Mouse (Mus musculus): Measurements from ENCODE around the gene B3galt4. TPM values are rescaled to one million over a fixed set of nuclear protein-coding genes. Genes with fewer than 3 reads are reported as not detected.
"Not testable (repeated sequence)": the region's sequence is repeated elsewhere in the genome, so short reads cannot be mapped to it uniquely, and the experiment has no call there.

Gene B3galt4
- polyA plus RNA-seq, 1 experiment: not detected

DNA sequence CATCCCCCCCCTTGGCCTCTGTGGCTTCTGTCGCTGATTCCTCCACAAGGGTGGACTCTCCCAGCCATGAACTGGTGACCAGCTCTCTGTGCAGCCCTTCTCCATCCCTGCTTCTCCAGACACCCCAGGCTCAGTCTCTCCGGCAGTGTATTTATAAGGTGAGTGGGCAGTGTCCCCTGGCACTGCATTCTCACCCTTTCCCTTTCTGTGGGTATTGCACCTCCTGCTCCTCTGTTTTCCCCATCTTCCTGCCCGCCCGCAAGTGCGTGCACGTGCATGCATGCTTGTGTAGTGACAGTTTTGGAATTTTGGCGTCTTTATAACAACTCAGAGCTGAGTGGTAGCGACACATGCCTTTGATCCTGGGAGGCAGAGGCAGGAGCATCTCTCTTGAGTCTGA, 37.4 kb downstream of the B3galt4 start:
- TF ChIP-seq POLR2A (IDR thresholded peaks at IDR 0.05; ENCODE audit: insufficient read depth, low read depth, low read length) (no peak), CTCF (IDR thresholded peaks at IDR 0.05; ENCODE audit: insufficient read depth, low read depth, low read length) (no peak)
- Histone ChIP-seq H3K4me3 (ENCODE audit: insufficient read depth, low read depth, low read length) (no peak overlapping the region), H3K4me1 (ENCODE audit: control insufficient read depth, insufficient read depth, low read length) (peaks cover 31% of the 10 kb centered on the region), H3K27ac (ENCODE audit: insufficient read depth, low read depth, low read length) (no peak overlapping the region)
- WGBS: 93% methylated on average over 8 of the region's 8 CpGs

GRCm38 (mm10) chr17:33913264-33913663, 38.0 kb downstream of the B3galt4 start:
- WGBS: 88% methylated on average over 10 of the region's 10 CpGs
- TF ChIP-seq POLR2A (IDR thresholded peaks at IDR 0.05; ENCODE audit: insufficient read depth, low read depth, low read length) (no peak), CTCF (IDR thresholded peaks at IDR 0.05; ENCODE audit: insufficient read depth, low read depth, low read length) (no peak)
- Histone ChIP-seq H3K27ac (ENCODE audit: insufficient read depth, low read depth, low read length) (no peak overlapping the region), H3K4me1 (ENCODE audit: control insufficient read depth, insufficient read depth, low read length) (peaks cover 30% of the 10 kb centered on the region), H3K4me3 (ENCODE audit: insufficient read depth, low read depth, low read length) (no peak overlapping the region)

GRCm38 (mm10) chr17:33911813-33912414, 39.4 kb downstream of the B3galt4 start:
- Histone ChIP-seq H3K4me3 (ENCODE audit: insufficient read depth, low read depth, low read length) (no peak overlapping the region), H3K4me1 (ENCODE audit: control insufficient read depth, insufficient read depth, low read length) (peaks cover 22% of the 10 kb centered on the region), H3K27ac (ENCODE audit: insufficient read depth, low read depth, low read length) (no peak overlapping the region)
- 90% methylated on average over 28 of the region's 28 CpGs for WGBS
- TF ChIP-seq CTCF (IDR thresholded peaks at IDR 0.05; ENCODE audit: insufficient read depth, low read depth, low read length) (no peak), POLR2A (IDR thresholded peaks at IDR 0.05; ENCODE audit: insufficient read depth, low read depth, low read length) (no peak)

GRCm38 (mm10) chr17:33911052-33911812, 40.1 kb downstream of the B3galt4 start:
- 88% methylated on average over 31 of the region's 31 CpGs for WGBS

GRCm38 (mm10) chr17:33910346-33911051, 40.8 kb downstream of the B3galt4 start:
- 41% methylated on average over 11 of the region's 11 CpGs for WGBS
- H3K4me3 ChIP-seq (ENCODE audit: insufficient read depth, low read depth, low read length): peak overlapping the region; percentile 92
- TF ChIP-seq POLR2A (IDR thresholded peaks at IDR 0.05; ENCODE audit: insufficient read depth, low read depth, low read length) (no peak), CTCF (IDR thresholded peaks at IDR 0.05; ENCODE audit: insufficient read depth, low read depth, low read length) (no peak)
- H3K27ac ChIP-seq (ENCODE audit: insufficient read depth, low read depth, low read length): no peak overlapping the region
- peaks cover 19% of the 10 kb centered on the region for H3K4me1 ChIP-seq (ENCODE audit: control insufficient read depth, insufficient read depth, low read length)

More at GRCm38 (mm10) chr17:33911052-33911812, 40.1 kb downstream of the B3galt4 start:
- Histone ChIP-seq H3K4me3 (ENCODE audit: insufficient read depth, low read depth, low read length) (no peak overlapping the region), H3K4me1 (ENCODE audit: control insufficient read depth, insufficient read depth, low read length) (peaks cover 19% of the 10 kb centered on the region), H3K27ac (ENCODE audit: insufficient read depth, low read depth, low read length) (no peak overlapping the region)
- no peak for TF ChIP-seq CTCF (IDR thresholded peaks at IDR 0.05; ENCODE audit: insufficient read depth, low read depth, low read length)
- TF ChIP-seq POLR2A (IDR thresholded peaks at IDR 0.05; ENCODE audit: insufficient read depth, low read depth, low read length): no peak

DNA sequence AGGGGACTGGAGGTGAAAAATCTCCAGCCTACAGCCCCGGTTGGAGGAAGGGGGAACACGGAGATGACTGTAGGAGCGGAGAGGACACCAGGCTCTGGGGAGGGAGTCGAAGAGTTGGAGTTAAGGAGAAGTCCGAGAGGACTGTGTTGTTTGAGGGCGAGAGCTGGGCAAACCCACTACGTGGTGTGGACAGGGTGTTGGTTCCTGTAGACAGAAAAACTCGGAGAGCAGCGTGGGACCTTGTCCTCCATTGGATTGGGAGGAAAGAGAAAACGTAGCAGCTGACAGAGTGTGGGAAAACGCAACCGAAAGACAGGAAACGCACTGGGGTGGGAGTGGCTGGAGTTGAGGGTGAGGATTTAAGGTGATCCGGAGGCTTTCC, 41.4 kb downstream of the B3galt4 start:
- H3K4me1 ChIP-seq (ENCODE audit: control insufficient read depth, insufficient read depth, low read length): peaks cover 15% of the 10 kb centered on the region
- WGBS: under 1% methylated on average over 14 of the region's 14 CpGs
- H3K4me3 ChIP-seq (ENCODE audit: insufficient read depth, low read depth, low read length): peak overlapping the region; percentile 92
- TF ChIP-seq CTCF (IDR thresholded peaks at IDR 0.05; ENCODE audit: insufficient read depth, low read depth, low read length) (no peak), POLR2A (IDR thresholded peaks at IDR 0.05; ENCODE audit: insufficient read depth, low read depth, low read length) (no peak)
- peak overlapping the region; percentile 74 for H3K27ac ChIP-seq (ENCODE audit: insufficient read depth, low read depth, low read length)

DNA sequence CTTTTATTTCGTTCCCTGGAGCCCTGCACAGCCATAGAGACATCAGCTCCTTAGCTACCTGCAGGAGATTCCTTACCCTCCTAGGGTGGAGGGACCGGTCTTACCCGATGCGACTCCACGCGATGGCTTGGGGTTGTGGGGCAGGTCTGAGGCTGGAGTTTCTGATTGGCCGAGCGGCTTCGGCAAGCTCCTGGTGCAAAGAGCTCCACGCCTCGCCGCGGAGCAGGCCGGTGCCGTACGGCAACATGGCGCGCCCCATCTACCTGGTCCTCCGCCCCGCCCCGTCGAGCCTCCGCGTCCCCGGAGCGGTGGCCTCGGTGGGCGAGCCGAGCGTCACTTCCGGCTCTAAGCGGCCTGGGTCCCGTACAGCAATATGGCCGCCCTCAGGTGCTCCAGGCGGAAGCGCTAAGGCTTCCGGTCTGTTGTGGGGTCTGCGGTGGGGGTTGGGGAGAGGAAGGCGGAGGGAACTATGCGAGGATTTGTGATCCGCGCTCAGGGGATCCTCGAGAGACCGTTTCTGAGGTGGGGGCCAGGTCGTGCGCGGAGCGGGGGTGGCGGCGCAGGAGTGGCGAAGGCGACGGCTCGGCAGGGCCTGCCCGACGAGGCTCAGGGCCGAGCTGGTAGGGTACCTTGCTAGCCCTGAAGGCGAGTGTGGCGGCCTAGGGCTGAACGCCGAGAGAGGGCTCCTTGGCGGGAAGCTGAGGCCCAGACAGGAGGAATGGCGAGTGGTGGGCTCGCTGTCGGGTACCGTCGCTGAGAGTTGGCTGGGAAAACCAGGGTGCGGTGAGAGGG, 42.0 kb downstream of the B3galt4 start, which contains the start of gene Daxx:
Daxx (plus strand) TSS at position 338 of the 792 bp plus-strand sequence.
- peak; percentile 55; the same call in 1 of the 2 replicates for TF ChIP-seq POLR2A (IDR thresholded peaks at IDR 0.05; ENCODE audit: insufficient read depth, low read depth, low read length)
- no peak for TF ChIP-seq CTCF (IDR thresholded peaks at IDR 0.05; ENCODE audit: insufficient read depth, low read depth, low read length)
- Histone ChIP-seq H3K4me3 (ENCODE audit: insufficient read depth, low read depth, low read length) (peak within 1 kb of the TSS; percentile 92), H3K27ac (ENCODE audit: insufficient read depth, low read depth, low read length) (peak within 1 kb of the TSS; percentile 74), H3K4me1 (ENCODE audit: control insufficient read depth, insufficient read depth, low read length) (peaks cover 15% of the 10 kb centered on the region)
- WGBS: 1% methylated on average over 68 of the region's 68 CpGs

- H3K4me1 ChIP-seq (ENCODE audit: control insufficient read depth, insufficient read depth, low read length): peaks cover 15% of the 10 kb centered on the region
- H3K27ac ChIP-seq (ENCODE audit: insufficient read depth, low read depth, low read length): peak overlapping the region; percentile 22
- no peak for TF ChIP-seq POLR2A (IDR thresholded peaks at IDR 0.05; ENCODE audit: insufficient read depth, low read depth, low read length)
- TF ChIP-seq CTCF (IDR thresholded peaks at IDR 0.05; ENCODE audit: insufficient read depth, low read depth, low read length): no peak
- peak overlapping the region; percentile 54 for H3K4me3 ChIP-seq (ENCODE audit: insufficient read depth, low read depth, low read length)
- WGBS: under 1% methylated on average over 44 of the region's 44 CpGs
These were observed 42.8 kb downstream of the B3galt4 start for GRCm38 (mm10) chr17:33908331-33909076.

DNA sequence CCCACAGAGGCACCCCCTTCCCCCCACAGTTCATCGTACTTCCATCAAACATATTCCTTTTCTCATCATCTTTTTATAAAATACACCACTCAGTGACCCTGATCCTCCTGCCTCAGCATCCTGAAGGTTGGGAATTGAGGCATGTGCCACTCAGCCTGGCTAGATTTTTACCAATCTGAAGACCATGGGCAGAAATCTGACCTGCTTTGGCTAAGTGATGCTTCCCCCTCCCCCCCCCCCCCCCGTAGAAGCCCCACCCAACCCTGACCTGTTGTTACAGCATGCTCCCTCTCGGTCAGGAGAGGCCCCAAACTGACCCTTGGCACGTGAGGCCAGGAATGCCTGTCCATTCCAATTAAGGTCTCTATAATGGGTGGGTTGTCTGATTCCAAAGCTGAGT, 46.5 kb downstream of the B3galt4 start, which contains the start of gene Platr17:
Platr17 (plus strand) TSS at position 301 of the 400 bp plus-strand sequence.
- H3K4me1 ChIP-seq (ENCODE audit: control insufficient read depth, insufficient read depth, low read length): not testable (repeated sequence)
- WGBS: 32% methylated on average over 4 of the region's 4 CpGs

GRCm38 (mm10) chr17:33903911-33904651, 47.2 kb downstream of the B3galt4 start:
- not testable (repeated sequence) for H3K27ac ChIP-seq (ENCODE audit: insufficient read depth, low read depth, low read length); H3K4me1 ChIP-seq (ENCODE audit: control insufficient read depth, insufficient read depth, low read length); H3K4me3 ChIP-seq (ENCODE audit: insufficient read depth, low read depth, low read length)
- 65% methylated on average over 6 of the region's 6 CpGs for WGBS

More for the DNA sequence above, 46.5 kb downstream of the B3galt4 start, which contains the start of gene Platr17:
- H3K27ac ChIP-seq (ENCODE audit: insufficient read depth, low read depth, low read length); H3K4me3 ChIP-seq (ENCODE audit: insufficient read depth, low read depth, low read length): not testable (repeated sequence)

All from olfactory bulb, adult 2 months (tissue).